Mouse (Mus musculus): ENCODE measurements around the gene Mipol1. TPM values are rescaled to one million over a fixed set of nuclear protein-coding genes. Genes with fewer than 3 reads are reported as not detected.

Mipol1 gene
- polyA plus RNA-seq, 1 experiment from 2014 or later = 7.5 TPM

GRCm38 (mm10) chr12:57371790-57372547, 141.7 kb downstream of the Mipol1 start:
- no peak overlapping the region for H3K27ac ChIP-seq (replicated peaks)
- H3K27me3 ChIP-seq (replicated peaks) = no peaks in the 10 kb centered on the region
- no peak overlapping the region for H3K4me3 ChIP-seq
- no peak overlapping the region for H3K9ac ChIP-seq
- H3K9me3 ChIP-seq = no peaks in the 10 kb centered on the region
- 65% methylated on average over 3 of the region's 3 CpGs for WGBS
- H3K4me2 ChIP-seq = no peak overlapping the region
- peaks cover 8% of the 10 kb centered on the region for H3K36me3 ChIP-seq
- 0 out of 2 replicates have a peak, but pooled peaks cover 4% of the 10 kb centered on the region for H3K4me1 ChIP-seq
- ATAC-seq (ENCODE audit: extremely low read depth, insufficient number of reproducible peaks, low FRiP score, low TSS enrichment) = no peak

GRCm38 (mm10) chr12:57382797-57383196, 152.6 kb downstream of the Mipol1 start:
- Histone ChIP-seq H3K4me2 (no peak overlapping the region), H3K4me1 (no peaks in the 10 kb centered on the region), H3K9ac (no peak overlapping the region), H3K27me3 (replicated peaks) (no peaks in the 10 kb centered on the region), H3K27ac (replicated peaks) (no peak overlapping the region), H3K9me3 (no peaks in the 10 kb centered on the region), H3K4me3 (no peak overlapping the region), H3K36me3 (no peaks in the 10 kb centered on the region)
- no peak for ATAC-seq (ENCODE audit: extremely low read depth, insufficient number of reproducible peaks, low FRiP score, low TSS enrichment)
- WGBS = 65% methylated on average over 6 of the region's 6 CpGs

GRCm38 (mm10) chr12:57387588-57388292, 157.5 kb downstream of the Mipol1 start:
- Histone ChIP-seq H3K27ac (replicated peaks) (no peak overlapping the region), H3K9me3 (no peaks in the 10 kb centered on the region)
- WGBS = 63% methylated on average over 2 of the region's 2 CpGs

GRCm38 (mm10) chr12:57399547-57399946, 169.3 kb downstream of the Mipol1 start:
- WGBS = 56% methylated on average over 4 of the region's 4 CpGs
- no peak for ATAC-seq (ENCODE audit: extremely low read depth, insufficient number of reproducible peaks, low FRiP score, low TSS enrichment)
- Histone ChIP-seq H3K9ac (no peak overlapping the region), H3K4me3 (no peak overlapping the region), H3K4me1 (no peaks in the 10 kb centered on the region), H3K36me3 (no peaks in the 10 kb centered on the region), H3K27me3 (replicated peaks) (no peaks in the 10 kb centered on the region), H3K9me3 (no peaks in the 10 kb centered on the region), H3K27ac (replicated peaks) (no peak overlapping the region), H3K4me2 (no peak overlapping the region)

More at GRCm38 (mm10) chr12:57387588-57388292, 157.5 kb downstream of the Mipol1 start:
- no peak for ATAC-seq (ENCODE audit: extremely low read depth, insufficient number of reproducible peaks, low FRiP score, low TSS enrichment)
- Histone ChIP-seq H3K27me3 (replicated peaks) (no peaks in the 10 kb centered on the region), H3K36me3 (no peaks in the 10 kb centered on the region), H3K4me2 (no peak overlapping the region), H3K4me3 (no peak overlapping the region), H3K9ac (no peak overlapping the region), H3K4me1 (no peaks in the 10 kb centered on the region)

GRCm38 (mm10) chr12:57400186-57400585, 170.0 kb downstream of the Mipol1 start:
- H3K36me3 ChIP-seq = no peaks in the 10 kb centered on the region
- no peak overlapping the region for H3K27ac ChIP-seq (replicated peaks)
- 68% methylated on average over 4 of the region's 4 CpGs for WGBS
- no peak overlapping the region for H3K4me3 ChIP-seq
- no peaks in the 10 kb centered on the region for H3K9me3 ChIP-seq
- no peak overlapping the region for H3K4me2 ChIP-seq
- no peaks in the 10 kb centered on the region for H3K4me1 ChIP-seq
- H3K27me3 ChIP-seq (replicated peaks) = no peaks in the 10 kb centered on the region
- ATAC-seq (ENCODE audit: extremely low read depth, insufficient number of reproducible peaks, low FRiP score, low TSS enrichment) = no peak
- H3K9ac ChIP-seq = no peak overlapping the region

- Histone ChIP-seq H3K4me1 (no peaks in the 10 kb centered on the region), H3K9ac (no peak overlapping the region), H3K4me2 (no peak overlapping the region), H3K4me3 (no peak overlapping the region), H3K27me3 (replicated peaks) (no peaks in the 10 kb centered on the region), H3K9me3 (no peaks in the 10 kb centered on the region), H3K27ac (replicated peaks) (no peak overlapping the region), H3K36me3 (no peaks in the 10 kb centered on the region)
- 70% methylated on average over 7 of the region's 7 CpGs for WGBS
- ATAC-seq (ENCODE audit: extremely low read depth, insufficient number of reproducible peaks, low FRiP score, low TSS enrichment) = no peak
These were observed 170.9 kb downstream of the Mipol1 start for GRCm38 (mm10) chr12:57401126-57401525.

- Histone ChIP-seq H3K4me1 (no peaks in the 10 kb centered on the region), H3K4me3 (no peak overlapping the region), H3K27me3 (replicated peaks) (no peaks in the 10 kb centered on the region), H3K9me3 (no peaks in the 10 kb centered on the region), H3K4me2 (no peak overlapping the region), H3K27ac (replicated peaks) (no peak overlapping the region), H3K36me3 (no peaks in the 10 kb centered on the region), H3K9ac (no peak overlapping the region)
- no peak for ATAC-seq (ENCODE audit: extremely low read depth, insufficient number of reproducible peaks, low FRiP score, low TSS enrichment)
- WGBS = 80% methylated on average over 6 of the region's 6 CpGs
These were observed 172.1 kb downstream of the Mipol1 start for GRCm38 (mm10) chr12:57402360-57402759.

- Histone ChIP-seq H3K27me3 (replicated peaks) (no peaks in the 10 kb centered on the region), H3K9me3 (no peaks in the 10 kb centered on the region), H3K27ac (replicated peaks) (no peak overlapping the region), H3K4me2 (no peak overlapping the region), H3K4me1 (no peaks in the 10 kb centered on the region), H3K36me3 (no peaks in the 10 kb centered on the region), H3K4me3 (no peak overlapping the region), H3K9ac (no peak overlapping the region)
- no peak for ATAC-seq (ENCODE audit: extremely low read depth, insufficient number of reproducible peaks, low FRiP score, low TSS enrichment)
These were observed 179.7 kb downstream of the Mipol1 start for GRCm38 (mm10) chr12:57409976-57410375.

GRCm38 (mm10) chr12:57413833-57414232, 183.6 kb downstream of the Mipol1 start:
- ATAC-seq (ENCODE audit: extremely low read depth, insufficient number of reproducible peaks, low FRiP score, low TSS enrichment) = no peak
- Histone ChIP-seq H3K36me3 (no peaks in the 10 kb centered on the region), H3K4me3 (no peak overlapping the region), H3K9ac (no peak overlapping the region), H3K9me3 (no peaks in the 10 kb centered on the region), H3K4me1 (no peaks in the 10 kb centered on the region), H3K27me3 (replicated peaks) (no peaks in the 10 kb centered on the region), H3K4me2 (no peak overlapping the region), H3K27ac (replicated peaks) (no peak overlapping the region)
- 68% methylated on average over 3 of the region's 3 CpGs for whole genome bisulfite sequencing

- no peaks in the 10 kb centered on the region for H3K36me3 ChIP-seq
- no peak for ATAC-seq (ENCODE audit: extremely low read depth, insufficient number of reproducible peaks, low FRiP score, low TSS enrichment)
- H3K4me2 ChIP-seq = no peak overlapping the region
- no peaks in the 10 kb centered on the region for H3K27me3 ChIP-seq (replicated peaks)
- no peak overlapping the region for H3K27ac ChIP-seq (replicated peaks)
- 0 out of 2 replicates have a peak, but pooled peaks cover 4% of the 10 kb centered on the region for H3K9me3 ChIP-seq
- no peaks in the 10 kb centered on the region for H3K4me1 ChIP-seq
- no peak overlapping the region for H3K4me3 ChIP-seq
- 90% methylated on average over 5 of the region's 5 CpGs for WGBS
- no peak overlapping the region for H3K9ac ChIP-seq
These were observed 194.7 kb downstream of the Mipol1 start for GRCm38 (mm10) chr12:57424902-57425301.

- no peak for ATAC-seq (ENCODE audit: extremely low read depth, insufficient number of reproducible peaks, low FRiP score, low TSS enrichment)
- H3K9me3 ChIP-seq = 0 out of 2 replicates have a peak, but pooled peaks cover 4% of the 10 kb centered on the region
- no peaks in the 10 kb centered on the region for H3K36me3 ChIP-seq
- H3K27ac ChIP-seq (replicated peaks) = no peak overlapping the region
- H3K4me3 ChIP-seq = no peak overlapping the region
- H3K27me3 ChIP-seq (replicated peaks) = no peaks in the 10 kb centered on the region
- no peaks in the 10 kb centered on the region for H3K4me1 ChIP-seq
- WGBS = 81% methylated on average over 3 of the region's 3 CpGs
- no peak overlapping the region for H3K9ac ChIP-seq
- H3K4me2 ChIP-seq = no peak overlapping the region
These were observed 198.0 kb downstream of the Mipol1 start for GRCm38 (mm10) chr12:57428243-57428642.
